Mouse (Mus musculus): Measurements from ENCODE around the gene Nme4.
A peak's percentile ranks its signal among the peaks of the same experiment; 100 is the strongest.

Nme4 gene

DNA sequence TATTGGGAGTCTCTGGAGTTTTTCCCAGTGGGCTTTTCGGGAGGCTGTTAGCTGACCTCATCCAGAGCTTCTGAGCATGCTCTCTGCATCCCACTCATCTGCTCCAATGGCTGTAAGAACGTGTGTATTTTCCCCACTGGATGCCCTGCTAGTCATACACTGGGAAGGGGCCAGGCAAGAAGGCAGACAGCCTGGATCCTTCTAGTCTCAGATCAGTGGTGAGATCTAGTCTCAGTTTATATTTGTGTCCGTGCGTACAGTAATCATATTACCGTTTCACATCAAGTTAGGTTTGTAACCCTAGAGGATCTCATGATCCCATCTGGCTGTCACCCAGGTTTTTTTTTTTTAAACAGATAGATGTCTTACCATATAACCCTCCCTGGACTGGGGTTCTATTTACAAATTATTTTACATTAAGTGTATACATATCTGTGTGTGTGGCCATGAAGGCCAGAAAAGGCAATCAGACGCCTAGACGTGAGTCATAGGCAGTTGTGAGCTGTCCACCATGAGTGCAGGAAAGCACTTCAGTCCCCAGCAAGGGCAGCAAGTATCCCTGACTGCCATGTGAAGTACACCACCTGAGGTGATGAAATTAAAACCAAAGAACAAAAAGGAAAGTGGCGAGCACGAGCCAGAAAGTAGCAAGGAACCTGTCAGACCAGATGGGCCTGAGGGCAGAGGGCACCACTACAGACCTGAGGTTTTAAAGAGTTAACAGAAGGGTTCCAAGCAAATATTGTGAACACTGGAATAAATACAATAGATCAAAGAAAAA lies 37.4 kb downstream of the Nme4 start:
- DNase-seq, result no peak

DNA sequence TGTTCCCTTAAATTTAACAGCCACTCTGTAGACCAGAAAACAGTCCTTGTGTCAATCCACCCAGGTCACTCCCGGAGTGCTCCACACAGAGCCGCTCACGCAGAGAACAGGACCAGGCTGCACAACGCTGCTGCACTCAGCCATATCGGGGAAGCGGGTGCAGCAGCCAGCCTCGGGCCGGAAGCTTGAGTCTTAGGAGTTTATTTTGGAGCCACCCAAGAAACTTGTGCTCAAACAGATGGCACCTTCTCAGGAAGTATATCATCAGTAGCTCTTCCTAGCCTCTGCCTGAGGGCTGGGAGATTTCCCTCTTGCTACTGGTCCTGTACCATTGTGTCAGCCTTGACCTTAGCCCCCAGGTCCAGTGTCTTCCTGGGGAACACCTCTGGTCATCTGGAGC lies 38.1 kb downstream of the Nme4 start:
- no peak for DNase-seq

DNA sequence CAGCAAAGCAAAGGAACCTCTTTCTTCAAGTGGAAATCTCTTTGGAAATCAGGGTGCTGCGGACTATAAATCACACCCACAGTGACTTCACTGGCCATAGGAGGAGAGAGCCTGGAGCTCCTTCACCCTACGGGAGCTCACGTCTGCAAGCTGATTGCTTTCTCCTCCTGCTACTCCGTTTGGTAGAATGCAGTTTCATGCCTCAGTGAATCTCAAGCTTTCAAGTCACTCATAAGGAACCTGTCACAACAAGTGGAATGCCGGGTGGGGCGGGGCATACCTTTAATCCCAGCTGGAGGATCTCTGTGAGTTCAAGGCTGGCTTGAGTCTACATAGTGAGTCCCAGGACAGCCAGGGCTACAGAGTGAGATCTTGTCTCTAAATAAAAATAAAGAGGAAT lies 40.2 kb downstream of the Nme4 start:
- DNase-seq, result no peak

DNA sequence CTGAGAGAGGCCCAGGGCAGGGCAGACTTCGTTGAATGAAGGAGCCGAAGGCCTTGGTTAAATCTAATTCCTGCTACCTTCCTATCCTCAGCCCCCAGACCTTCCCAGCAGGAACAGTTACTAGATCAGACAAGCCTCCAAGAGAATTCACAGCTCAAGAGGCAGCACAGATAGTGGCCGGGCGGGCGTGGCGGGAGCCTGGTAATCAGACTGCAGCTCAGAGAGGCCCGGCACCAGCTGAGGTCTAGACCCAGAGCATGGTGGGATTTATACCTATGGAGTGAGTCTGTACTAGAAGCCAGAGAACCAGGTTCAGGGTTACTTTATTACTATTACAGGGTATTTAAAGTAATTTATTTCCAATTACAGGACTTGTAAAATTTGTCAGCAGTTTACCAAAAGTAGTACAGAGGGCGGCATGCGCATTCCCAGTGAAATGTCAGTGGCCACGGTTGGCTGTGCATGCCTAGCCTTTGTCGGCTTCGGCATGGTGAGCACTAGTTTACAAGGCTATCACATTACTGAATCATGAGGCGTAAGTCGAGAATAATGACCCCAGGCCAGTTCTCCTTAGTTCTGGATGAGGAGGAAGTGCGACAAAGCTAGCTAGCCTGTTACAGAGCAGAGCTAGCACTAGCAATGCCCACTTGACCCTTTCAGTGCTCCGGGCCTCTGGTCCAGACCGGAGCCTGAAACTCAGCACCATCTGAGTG lies 41.1 kb downstream of the Nme4 start:
- DNase-seq, result no peak

DNA sequence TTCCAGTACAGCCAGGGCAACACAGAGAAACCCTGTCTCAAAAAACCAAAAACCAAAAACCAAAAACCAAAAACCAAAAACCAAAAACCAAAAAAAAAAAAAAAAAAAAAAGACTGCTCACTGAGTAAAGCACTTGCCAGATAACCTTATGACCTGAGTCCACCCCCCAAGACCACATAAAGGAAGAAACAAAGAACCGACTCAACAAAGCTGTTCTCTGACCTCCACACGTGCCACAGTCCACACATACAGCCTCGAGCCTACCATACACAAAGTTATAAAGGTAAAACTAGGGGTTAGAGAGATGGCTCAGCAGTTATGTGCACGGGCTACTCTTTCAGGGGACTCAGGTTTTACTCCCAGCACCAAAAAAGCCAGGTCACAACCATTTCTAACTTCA lies 42.7 kb downstream of the Nme4 start:
- DNase-seq, result no peak

DNA sequence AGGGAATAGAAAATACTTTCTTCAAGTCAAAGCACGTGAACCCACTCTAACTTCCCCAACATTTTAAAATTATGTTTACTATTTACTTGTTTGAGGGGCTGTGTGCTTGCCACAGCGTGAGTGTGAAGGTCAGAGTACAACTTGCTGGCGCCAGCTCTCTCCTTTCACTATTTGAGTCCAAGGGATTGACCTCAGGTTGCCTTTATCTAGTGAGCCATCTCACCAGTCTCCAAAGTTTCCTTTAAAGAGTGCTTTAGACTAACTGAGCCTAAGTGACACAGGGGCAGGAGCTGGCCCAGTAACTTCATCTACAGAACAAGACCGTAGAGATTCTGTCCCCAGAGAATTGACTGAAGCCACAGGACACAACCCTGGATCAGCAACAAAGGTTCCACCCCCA lies 43.3 kb downstream of the Nme4 start:
- DNase-seq, result no peak

DNA sequence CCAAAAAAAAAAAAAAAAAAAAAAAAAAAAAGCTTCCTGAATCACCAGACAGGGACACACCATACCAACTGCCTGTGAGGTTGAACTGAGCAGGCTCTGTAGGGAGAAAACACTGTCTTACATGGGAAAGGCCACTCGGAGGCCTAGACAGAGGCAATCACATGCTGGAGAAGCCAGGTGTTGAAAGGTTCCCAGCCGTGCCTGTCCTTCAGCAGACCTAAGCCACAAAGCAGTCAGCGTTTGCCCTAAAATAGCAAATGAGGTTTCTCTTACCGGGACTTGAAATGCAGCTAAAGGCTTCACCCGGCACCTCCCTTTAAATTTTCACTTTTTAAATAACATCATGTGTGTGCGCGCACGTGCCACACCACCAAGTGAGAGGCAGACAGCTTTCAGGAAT lies 47.3 kb downstream of the Nme4 start:
- no peak for DNase-seq

DNA sequence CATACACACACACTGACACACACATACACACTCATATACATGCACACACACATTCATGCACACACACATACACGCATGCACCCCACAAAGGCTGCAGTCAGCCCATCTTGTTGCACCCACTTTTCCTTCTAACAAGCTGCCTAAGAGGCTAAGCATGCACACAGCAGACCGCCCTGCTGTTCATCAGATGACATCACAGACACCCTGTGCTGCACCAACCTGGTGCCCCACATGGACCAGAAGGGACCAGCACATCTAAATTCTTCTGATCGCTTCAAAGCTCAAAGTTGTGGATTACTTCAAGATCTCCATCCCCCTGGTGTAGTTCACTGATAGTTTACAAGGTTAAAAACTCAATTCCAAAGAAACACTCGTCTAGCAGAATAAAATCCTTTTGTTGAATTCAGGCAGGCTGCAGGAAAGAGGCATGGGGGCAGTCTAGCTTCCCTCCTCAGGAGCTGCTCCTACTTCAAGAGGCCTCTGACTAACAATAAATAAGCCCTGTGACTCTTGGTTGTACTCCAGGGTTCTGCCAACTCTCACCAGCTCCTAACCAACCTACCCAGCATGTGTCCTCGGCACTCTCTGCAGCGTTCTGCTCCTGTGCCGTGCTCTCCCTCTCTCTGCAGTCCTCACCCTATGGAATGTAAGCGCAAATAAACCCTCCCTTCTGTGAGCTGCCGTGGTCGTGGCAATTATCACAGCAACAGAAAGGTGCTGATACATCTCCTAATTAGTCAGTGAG lies 49.0 kb downstream of the Nme4 start:
- DNase-seq, result peak; percentile 44

DNA sequence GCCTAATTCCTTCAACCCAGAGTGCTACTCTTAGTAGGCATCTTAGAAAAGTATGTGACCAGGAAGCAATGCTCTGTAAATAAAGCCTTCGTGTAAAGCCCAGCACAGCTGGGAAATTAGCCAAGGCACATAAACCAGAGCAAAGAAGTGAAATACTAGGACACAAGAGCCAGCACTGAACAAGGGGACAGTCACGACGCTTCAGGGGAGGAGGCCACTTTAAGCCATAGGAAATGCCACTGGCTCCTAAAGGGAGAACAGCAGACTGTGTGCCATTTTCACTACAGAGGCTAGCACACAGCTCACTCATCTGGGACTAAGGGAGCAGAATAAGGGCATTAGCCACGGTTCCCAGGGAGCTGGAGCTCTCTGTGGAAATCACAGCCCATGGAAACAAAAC lies 50.1 kb downstream of the Nme4 start:
- DNase-seq, result no peak

DNA sequence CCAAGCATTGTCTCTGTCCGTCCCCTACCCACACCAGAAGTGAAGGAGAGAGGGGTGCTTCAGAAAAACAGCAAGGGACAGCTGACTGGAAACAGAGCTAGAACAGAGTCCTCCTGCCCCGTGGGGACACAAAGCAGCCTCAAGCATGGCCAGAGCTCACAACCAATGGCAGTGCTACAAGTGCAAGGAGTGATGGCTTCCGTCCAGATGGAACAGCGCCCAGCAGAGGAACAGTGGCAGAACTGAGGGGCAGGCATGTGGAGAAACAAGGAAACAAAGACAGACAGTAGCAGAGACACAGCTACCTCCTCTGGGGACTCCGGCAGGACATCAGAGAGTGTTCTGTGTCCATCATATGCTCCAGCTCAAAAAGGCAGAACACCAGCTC lies 52.2 kb downstream of the Nme4 start:
- DNase-seq, result peak; percentile 85

DNA sequence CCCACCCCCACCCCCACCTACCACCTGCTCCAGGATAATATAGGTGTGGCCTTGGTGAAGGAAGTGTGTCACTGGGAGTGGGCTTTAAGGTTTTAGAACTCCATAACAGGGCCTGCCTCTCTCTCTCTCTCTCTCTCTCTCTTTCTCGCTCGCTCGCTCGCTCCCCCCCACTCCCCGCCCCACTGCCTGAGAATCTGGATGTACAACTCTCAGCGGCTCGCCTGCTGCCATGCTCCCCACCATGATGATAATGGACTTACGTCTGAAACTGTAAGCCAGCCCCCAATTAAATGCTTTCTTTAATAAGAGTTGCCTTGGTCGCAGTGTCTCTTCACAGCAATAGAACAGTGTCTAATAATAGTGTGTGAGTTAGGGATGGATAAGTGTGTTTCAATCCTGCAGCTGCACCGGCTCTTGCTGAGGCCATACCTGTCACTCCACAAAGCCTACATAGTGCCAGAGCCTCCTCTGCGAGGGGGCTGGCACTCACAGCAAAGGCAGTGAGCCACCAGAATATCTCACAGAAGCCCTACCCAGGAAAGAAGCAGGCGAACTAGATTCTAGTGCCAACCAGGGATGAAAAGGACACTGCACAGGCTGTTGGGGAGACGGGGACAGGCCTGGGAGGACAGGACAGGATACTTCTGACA lies 52.7 kb downstream of the Nme4 start:
- no peak for DNase-seq

Measured in cerebellum, adult 8-10 months (tissue).